Mouse (Mus musculus) neural tube, embryonic 12.5 days (tissue): ENCODE data around the gene Zfp661. TPM values are rescaled to one million over a fixed set of nuclear protein-coding genes. Genes with fewer than 3 reads are reported as not detected.
"Not testable (repeated sequence)": the region's sequence is repeated elsewhere in the genome, so short reads cannot be mapped to it uniquely, and the experiment has no call there.

ENCODE experiments used
- ATAC-seq: fragments of 200-750 bp; cut with Nextera tagmentation; 2 replicates; pipeline ENCODE4 v1.8.0; 2017; ENCODE audit warnings: low read depth, mild to moderate bottlenecking, moderate TSS enrichment, moderate library complexity; ENCODE audit not compliant: low FRiP score
- H3K27ac ChIP-seq: fragments of 300-500 bp; sonication (generic); 2 replicates; pipeline ENCODE4 v1.5.1; 2016
- H3K27me3 ChIP-seq: fragments of 300-500 bp; sonication (generic); replicated peaks from 2 replicates; pipeline ENCODE4 v1.6.1; 2016; ENCODE audit warnings: mild to moderate bottlenecking
- H3K36me3 ChIP-seq: fragments of 300-500 bp; sonication (generic); 2 replicates; pipeline ENCODE4 v1.6.1; 2016; ENCODE audit warnings: mild to moderate bottlenecking
- H3K4me1 ChIP-seq: fragments of 300-500 bp; sonication (generic); 2 replicates; pipeline ENCODE4 v1.6.1; 2016
- H3K4me2 ChIP-seq: fragments of 300-500 bp; sonication (generic); replicated peaks from 2 replicates; pipeline ENCODE4 v1.6.1; 2016; ENCODE audit warnings: mild to moderate bottlenecking
- H3K4me3 ChIP-seq: fragments of 300-500 bp; sonication (generic); 2 replicates; pipeline ENCODE4 v1.5.1; 2016
- H3K9ac ChIP-seq: fragments of 300-500 bp; sonication (generic); 2 replicates; pipeline ENCODE4 v1.6.1; 2016; ENCODE audit warnings: mild to moderate bottlenecking
- H3K9me3 ChIP-seq: fragments of 300-500 bp; sonication (generic); 2 replicates; pipeline ENCODE4 v1.6.1; 2016; ENCODE audit warnings: mild to moderate bottlenecking
- WGBS: fragments of 180-500 bp; shearing (Covaris S2); methylation state at CpG from one replicate; pipeline ENCODE4 v1.1.7; 2016; 5-methylcytosine and 5-hydroxymethylcytosine counted together
- polyA plus RNA-seq: library from polyadenylated mRNA; unstranded; fragments of >200 nt; fragmentation: Nextera tagmentation; extraction: Ambion mirVana; gene quantifications from 2 replicates; pipeline ENCODE4 v1.2.1, GENCODE M21; 2016

Gene Zfp661
- polyA plus RNA-seq, 1 experiment from 2014 or later = 8.6 TPM

DNA sequence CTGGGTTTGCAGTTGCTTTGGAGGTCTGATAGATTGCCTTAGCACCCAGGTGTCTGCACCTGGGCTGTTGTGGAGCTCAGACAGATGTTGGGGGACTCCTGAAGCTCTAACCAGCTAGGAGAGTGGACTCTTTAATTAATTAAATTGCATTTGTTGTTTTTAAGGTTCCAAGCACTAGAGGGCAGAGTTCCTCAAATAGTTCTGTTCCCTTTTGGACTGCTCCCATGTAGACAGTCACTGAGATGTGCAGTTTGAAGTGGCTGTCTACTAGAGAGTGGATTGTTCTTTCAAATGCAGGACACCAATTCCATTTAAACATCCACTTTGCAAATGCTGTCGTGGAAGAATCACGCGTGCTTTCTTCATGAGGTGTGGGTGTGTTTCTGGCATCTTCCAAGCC lies 21.3 kb upstream of the Zfp661 start:
- 61% methylated on average over 3 of the region's 3 CpGs for WGBS
- ATAC-seq = no peak
- H3K4me1 ChIP-seq = 0 out of 2 replicates have a peak, but pooled peaks cover 5% of the 10 kb centered on the region
- no peaks in the 10 kb centered on the region for H3K27me3 ChIP-seq
- H3K4me2 ChIP-seq = no peak overlapping the region
- H3K27ac ChIP-seq = no peak overlapping the region
- H3K9me3 ChIP-seq = no peaks in the 10 kb centered on the region
- H3K36me3 ChIP-seq = peaks cover 32% of the 10 kb centered on the region
- H3K9ac ChIP-seq = no peak overlapping the region
- no peak overlapping the region for H3K4me3 ChIP-seq

DNA sequence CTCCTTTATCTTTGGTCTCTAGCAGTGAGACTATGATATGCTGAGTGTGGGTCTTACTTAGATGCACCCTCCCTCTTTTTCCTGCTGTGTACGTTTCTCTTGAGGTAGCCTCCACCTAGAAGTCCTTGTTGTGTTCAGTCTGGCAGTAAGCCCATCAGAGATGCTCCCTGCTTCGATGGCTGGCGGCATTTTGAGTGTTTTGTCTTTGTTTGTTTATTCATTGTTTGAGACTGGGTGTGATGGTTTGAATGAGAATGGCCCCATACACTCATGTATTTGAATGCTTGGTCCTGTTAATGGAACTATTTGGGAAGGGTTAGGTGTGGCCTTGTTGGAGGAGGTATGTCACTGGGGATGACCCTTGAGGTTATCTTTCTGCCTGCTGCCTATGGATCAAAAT lies 18.3 kb upstream of the Zfp661 start:
- H3K4me1 ChIP-seq = 0 out of 2 replicates have a peak, but pooled peaks cover 5% of the 10 kb centered on the region
- no peak overlapping the region for H3K9ac ChIP-seq
- 98% methylated on average over 3 of the region's 3 CpGs for WGBS
- no peak overlapping the region for H3K4me2 ChIP-seq
- H3K4me3 ChIP-seq = no peak overlapping the region
- no peak overlapping the region for H3K27ac ChIP-seq
- H3K9me3 ChIP-seq = no peaks in the 10 kb centered on the region
- peaks cover 60% of the 10 kb centered on the region for H3K36me3 ChIP-seq
- ATAC-seq = no peak
- H3K27me3 ChIP-seq = no peaks in the 10 kb centered on the region

DNA sequence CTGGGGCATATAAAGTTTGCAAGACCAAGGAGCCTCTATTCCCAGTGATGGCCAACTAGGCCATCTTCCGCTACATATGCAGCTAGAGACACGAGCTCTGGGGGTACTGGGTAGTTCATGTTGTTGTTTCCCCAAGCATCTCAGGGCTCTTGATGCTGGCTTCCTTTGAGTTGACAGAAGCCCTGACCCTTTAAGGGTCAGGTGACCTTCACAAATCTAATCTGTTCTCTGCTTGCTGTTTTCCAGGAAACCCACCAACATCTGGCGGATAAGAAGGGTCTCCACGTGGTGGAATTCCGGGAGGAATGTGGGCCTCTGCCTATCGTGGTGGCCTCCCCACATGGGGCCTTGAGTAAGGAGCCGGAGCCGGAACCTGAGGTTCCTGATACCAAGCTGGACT lies 16.5 kb upstream of the Zfp661 start:
- peaks cover 78% of the 10 kb centered on the region for H3K36me3 ChIP-seq
- not testable (repeated sequence) for H3K27ac ChIP-seq, H3K4me2 ChIP-seq, ATAC-seq, H3K27me3 ChIP-seq, H3K4me3 ChIP-seq, H3K9me3 ChIP-seq, H3K9ac ChIP-seq, H3K4me1 ChIP-seq
- WGBS = 87% methylated on average over 6 of the region's 8 CpGs

DNA sequence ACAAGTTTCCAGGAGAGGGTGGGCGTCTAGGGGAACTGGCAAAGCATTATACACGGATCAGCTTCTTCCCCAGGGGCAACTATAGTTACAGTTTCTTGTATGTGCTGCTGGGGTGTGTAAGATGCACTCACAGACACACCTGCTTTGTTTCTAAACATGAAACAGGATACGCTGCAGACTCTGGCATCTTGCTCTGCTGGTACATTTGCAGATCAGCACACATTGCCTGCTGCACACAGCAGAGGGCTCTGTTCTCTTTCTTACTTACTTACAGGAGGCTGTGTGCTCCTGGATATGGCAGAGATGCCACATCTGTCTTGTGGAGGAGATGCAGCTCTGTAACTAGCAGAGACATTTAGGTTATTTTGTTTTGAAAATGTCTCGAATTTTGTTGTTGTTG lies 3.9 kb upstream of the Zfp661 start:
- no peak overlapping the region for H3K4me2 ChIP-seq
- H3K4me1 ChIP-seq = peaks cover 18% of the 10 kb centered on the region
- H3K9ac ChIP-seq = no peak overlapping the region
- H3K36me3 ChIP-seq = peaks cover 45% of the 10 kb centered on the region
- no peak overlapping the region for H3K4me3 ChIP-seq
- WGBS = 83% methylated on average over 4 of the region's 4 CpGs
- H3K27me3 ChIP-seq = no peaks in the 10 kb centered on the region
- H3K27ac ChIP-seq = no peak overlapping the region
- ATAC-seq = no peak
- H3K9me3 ChIP-seq = no peaks in the 10 kb centered on the region

DNA sequence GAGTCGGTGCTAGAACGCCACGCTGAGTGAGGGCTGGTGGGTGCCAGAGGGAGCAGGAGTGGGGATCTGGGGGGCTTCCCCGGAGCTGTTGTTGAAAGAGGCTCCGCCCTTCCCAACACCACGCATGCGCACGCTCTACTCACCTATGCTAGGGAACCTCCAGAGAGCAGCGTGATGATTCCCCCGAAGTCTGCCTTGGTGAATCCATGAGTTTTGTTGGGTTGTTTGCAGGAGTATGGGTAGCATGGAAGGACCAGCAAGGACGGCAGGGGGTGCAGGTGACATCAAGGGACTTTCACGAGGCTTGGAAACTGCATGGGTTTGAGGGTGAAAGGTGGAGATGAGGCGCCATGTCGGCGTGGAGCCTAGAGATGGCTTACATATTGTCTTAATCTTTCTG lies 3.3 kb upstream of the Zfp661 start:
- H3K4me2 ChIP-seq = no peak overlapping the region
- WGBS = 82% methylated on average over 15 of the region's 15 CpGs
- no peak overlapping the region for H3K9ac ChIP-seq
- H3K9me3 ChIP-seq = no peaks in the 10 kb centered on the region
- H3K4me1 ChIP-seq = peaks cover 18% of the 10 kb centered on the region
- no peak overlapping the region for H3K4me3 ChIP-seq
- peaks cover 39% of the 10 kb centered on the region for H3K36me3 ChIP-seq
- no peak for ATAC-seq
- no peaks in the 10 kb centered on the region for H3K27me3 ChIP-seq
- H3K27ac ChIP-seq = no peak overlapping the region

DNA sequence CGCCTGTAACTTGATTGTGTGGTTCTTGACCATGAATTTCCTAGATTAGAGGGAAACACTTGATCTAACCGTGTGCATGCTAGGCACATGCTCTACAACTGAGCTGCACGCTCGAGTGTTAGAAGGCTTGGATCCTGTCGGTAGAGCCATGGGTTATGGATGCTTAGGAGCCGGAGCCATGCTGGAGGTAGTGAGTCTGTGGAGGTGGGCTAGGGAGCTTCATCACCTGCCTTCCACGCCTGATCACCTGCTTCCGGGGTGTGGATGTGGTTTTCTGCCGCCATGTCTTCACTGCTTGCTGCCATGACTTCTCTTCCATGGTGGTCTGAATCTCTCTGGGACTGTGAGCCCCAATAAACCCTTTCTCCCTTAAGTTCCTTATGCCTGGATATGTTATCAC lies 2.0 kb upstream of the Zfp661 start:
- Histone ChIP-seq H3K36me3 (peaks cover 26% of the 10 kb centered on the region), H3K9ac (no peak overlapping the region), H3K4me3 (no peak overlapping the region), H3K27me3 (no peaks in the 10 kb centered on the region), H3K4me2 (peak overlapping the region; percentile 78), H3K9me3 (no peaks in the 10 kb centered on the region), H3K4me1 (peaks cover 23% of the 10 kb centered on the region), H3K27ac (no peak overlapping the region)
- ATAC-seq = no peak
- 92% methylated on average over 9 of the region's 9 CpGs for WGBS

DNA sequence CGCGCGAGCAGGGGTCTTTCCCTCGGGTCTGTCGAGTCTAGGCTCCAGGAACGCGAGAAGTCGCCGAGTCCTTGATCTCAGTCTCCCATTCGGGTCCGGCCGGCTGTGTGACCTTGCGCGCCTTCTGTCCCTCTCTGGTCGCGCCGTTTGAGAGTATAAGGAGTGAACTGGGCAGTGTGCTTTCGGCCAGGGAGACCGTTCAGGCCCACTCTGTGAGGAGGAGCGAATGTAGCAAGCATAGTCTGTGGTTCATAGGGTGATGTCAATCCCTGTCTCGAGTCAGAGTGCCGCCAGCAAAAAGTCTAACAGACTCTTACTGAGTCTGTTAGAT lies 585 bp upstream of the Zfp661 start:
- Histone ChIP-seq H3K4me2 (peak overlapping the region; percentile 78), H3K9ac (peak overlapping the region; percentile 76), H3K36me3 (peaks cover 15% of the 10 kb centered on the region), H3K9me3 (no peaks in the 10 kb centered on the region), H3K27ac (0 out of 2 replicates have a peak overlapping the region, but pooled peaks have one; percentile 81), H3K4me1 (peaks cover 26% of the 10 kb centered on the region), H3K27me3 (no peaks in the 10 kb centered on the region), H3K4me3 (peak overlapping the region; percentile 82)
- no peak for ATAC-seq
- WGBS = under 1% methylated on average over 22 of the region's 22 CpGs

DNA sequence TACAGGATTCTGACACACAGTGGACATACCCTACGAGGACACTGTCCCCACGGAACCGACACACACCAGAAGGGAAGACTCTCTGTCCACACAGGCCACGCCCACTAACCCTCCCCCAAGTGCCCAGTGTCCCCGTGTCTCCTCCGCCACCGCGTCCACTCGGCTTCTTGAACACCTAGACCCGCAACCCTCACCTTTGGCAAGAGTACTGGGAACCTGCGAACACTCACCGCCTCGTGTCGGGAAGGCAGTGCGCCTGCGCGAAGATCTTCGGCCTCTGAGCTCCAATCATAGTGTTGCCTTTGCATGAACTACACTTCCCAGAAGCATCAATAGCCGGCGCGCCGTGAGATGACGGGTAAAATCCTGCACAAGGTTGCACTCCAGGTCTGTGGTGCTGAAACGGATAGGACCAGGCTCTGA lies 2.4 kb downstream of the Zfp661 start:
- Histone ChIP-seq H3K9me3 (no peaks in the 10 kb centered on the region), H3K4me1 (peaks cover 26% of the 10 kb centered on the region), H3K36me3 (no peaks in the 10 kb centered on the region; the same call in 1 of the 2 replicates), H3K4me3 (peak overlapping the region; percentile 53), H3K9ac (peak overlapping the region; percentile 55), H3K4me2 (peak overlapping the region; percentile 86), H3K27me3 (no peaks in the 10 kb centered on the region), H3K27ac (no peak overlapping the region)
- peak; percentile 80 for ATAC-seq
- WGBS = under 1% methylated on average over 24 of the region's 24 CpGs

DNA sequence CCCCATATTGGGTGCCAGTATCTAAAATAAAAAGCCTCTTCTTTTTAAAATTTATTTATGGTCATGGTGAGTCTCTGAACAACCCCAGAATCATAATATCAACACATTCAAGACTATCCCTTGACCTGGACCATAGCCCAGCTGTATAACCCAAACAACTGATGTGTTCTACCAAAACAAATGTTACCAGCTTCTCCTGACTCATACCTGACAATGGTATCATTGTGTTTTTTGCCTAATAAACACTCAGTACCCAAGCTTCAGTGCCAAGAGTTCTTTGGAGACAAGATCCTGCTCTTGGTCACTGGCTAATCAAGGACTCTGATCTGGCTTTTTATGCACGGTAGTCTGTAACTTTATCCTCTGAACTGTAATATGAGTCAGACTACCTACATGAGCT lies 13.6 kb downstream of the Zfp661 start:
- Histone ChIP-seq H3K9ac (no peak overlapping the region), H3K27me3 (no peaks in the 10 kb centered on the region), H3K36me3 (peaks cover 25% of the 10 kb centered on the region), H3K9me3 (0 out of 2 replicates have a peak, but pooled peaks cover 7% of the 10 kb centered on the region), H3K4me2 (no peak overlapping the region), H3K4me1 (no peaks in the 10 kb centered on the region), H3K27ac (no peak overlapping the region), H3K4me3 (no peak overlapping the region)
- WGBS = 76% methylated on average over 1 of the region's 1 CpGs
- no peak for ATAC-seq

DNA sequence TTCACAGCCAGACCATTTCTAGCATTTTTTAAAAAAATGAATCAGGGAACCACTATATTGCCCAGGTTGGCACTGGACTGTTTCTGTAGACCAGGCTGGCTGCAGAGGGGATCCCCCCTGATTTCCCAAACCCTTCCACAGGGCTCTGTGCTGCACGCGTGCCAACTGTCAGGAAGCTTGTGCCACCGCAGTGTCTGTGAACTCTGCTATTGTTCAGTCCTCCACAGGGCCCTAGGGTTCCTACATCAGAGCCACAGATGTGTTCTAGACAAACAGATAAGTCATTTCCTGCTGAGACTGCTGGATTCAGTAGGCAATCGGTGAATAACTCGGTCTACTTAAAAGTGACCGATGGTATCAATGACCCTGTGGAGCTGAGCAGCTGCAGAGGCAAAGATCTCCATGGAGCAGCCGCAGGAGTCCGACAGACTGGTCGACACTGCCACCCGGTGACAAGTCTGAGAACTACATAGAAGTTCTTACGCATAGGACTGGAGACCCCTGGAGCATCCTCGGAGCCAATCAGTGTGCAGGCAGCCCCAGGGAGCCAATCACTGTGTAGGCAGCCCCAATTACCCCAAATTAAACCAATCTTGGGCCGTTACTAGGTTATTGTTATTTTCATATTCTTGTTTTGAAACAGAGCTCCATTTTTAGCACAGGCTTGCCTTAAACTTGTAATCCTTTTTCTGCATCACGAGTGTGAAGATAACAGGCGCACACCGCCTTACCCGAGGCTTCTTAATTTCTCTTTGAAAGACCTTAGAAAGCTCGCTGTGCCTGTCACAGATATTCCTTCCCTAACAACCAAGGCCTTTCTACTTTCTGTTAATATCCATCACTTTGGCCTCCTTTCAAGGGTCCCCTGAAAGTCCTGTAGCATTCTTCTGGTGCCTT lies 27.6 kb downstream of the Zfp661 start:
- Histone ChIP-seq H3K9me3 (no peaks in the 10 kb centered on the region), H3K4me1 (no peaks in the 10 kb centered on the region), H3K36me3 (no peaks in the 10 kb centered on the region), H3K9ac (no peak overlapping the region; the same call in 1 of the 2 replicates), H3K27ac (no peak overlapping the region), H3K4me3 (peak overlapping the region; percentile 19; the same call in 1 of the 2 replicates), H3K4me2 (peak overlapping the region; percentile 51), H3K27me3 (no peaks in the 10 kb centered on the region)
- peak; percentile 100 for ATAC-seq
- WGBS = 11% methylated on average over 18 of the region's 18 CpGs

DNA sequence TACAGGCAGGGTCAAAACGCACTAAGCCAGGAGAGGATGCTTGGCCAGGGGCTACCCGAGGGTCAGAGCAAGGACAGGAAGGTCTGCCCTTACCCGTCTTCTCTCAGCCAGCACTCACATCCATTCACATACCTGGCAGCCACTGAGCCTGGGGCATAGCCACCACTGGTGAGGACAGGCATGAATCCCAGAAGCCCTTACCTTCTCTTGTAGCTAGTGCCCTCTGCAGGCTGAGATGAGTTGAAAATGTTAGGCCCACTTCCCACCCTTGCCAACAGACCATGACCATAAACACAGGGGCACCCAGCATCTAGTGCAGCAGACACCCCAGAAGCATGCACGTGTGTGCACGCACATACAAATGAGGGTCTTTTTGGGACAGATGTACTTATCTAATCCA lies 35.8 kb downstream of the Zfp661 start:
- H3K36me3 ChIP-seq = no peaks in the 10 kb centered on the region
- H3K4me2 ChIP-seq = no peak overlapping the region
- no peaks in the 10 kb centered on the region for H3K4me1 ChIP-seq
- no peak overlapping the region for H3K4me3 ChIP-seq
- no peaks in the 10 kb centered on the region for H3K27me3 ChIP-seq
- no peaks in the 10 kb centered on the region for H3K9me3 ChIP-seq
- no peak overlapping the region for H3K27ac ChIP-seq
- no peak for ATAC-seq
- WGBS = 56% methylated on average over 5 of the region's 5 CpGs
- H3K9ac ChIP-seq = no peak overlapping the region

DNA sequence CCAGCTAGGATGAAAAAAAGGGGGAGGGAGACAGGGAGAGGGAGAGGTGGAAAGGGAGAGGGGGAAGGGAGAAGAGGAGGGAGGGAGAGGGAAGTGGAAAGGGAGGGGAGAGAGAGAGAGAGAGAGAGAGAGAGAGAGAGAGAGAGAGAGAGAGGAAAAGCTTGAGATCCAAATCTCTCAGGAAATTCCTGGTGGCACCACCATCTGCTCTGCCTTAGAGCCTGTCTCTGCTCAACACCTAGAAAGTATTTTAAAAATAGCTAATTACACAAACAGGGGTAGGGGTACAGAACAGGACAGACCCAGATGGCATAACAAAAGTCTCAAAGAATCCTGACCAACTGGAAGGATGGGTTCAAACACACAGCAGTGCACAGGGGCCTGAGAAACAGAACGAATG lies 36.4 kb downstream of the Zfp661 start:
- Histone ChIP-seq H3K4me3 (no peak overlapping the region), H3K9me3 (no peaks in the 10 kb centered on the region), H3K27me3 (no peaks in the 10 kb centered on the region), H3K36me3 (no peaks in the 10 kb centered on the region), H3K27ac (no peak overlapping the region), H3K4me2 (no peak overlapping the region), H3K4me1 (no peaks in the 10 kb centered on the region), H3K9ac (no peak overlapping the region)
- WGBS = 90% methylated on average over 1 of the region's 1 CpGs
- no peak for ATAC-seq

DNA sequence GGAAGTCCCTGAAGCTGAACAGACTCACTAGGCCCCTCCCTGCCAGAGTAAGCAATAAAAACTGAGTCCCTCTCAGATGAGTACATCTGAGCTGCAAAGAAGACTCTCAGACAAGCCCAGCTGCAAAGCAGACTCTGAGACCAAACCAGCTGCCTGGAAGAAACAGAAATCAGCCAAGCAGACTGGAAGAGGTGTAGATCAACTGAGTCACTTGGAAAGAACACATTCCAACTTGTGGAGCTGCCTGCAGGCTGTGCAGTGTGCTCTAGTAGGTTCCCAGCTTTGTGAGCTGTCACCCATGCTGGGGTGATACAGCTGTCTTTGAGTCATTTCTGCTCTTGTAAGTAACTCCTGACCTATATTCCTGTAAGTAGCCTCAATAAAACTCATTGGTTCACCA lies 37.2 kb downstream of the Zfp661 start:
- no peak overlapping the region for H3K27ac ChIP-seq
- H3K9ac ChIP-seq = no peak overlapping the region
- ATAC-seq = no peak
- H3K9me3 ChIP-seq = no peaks in the 10 kb centered on the region
- H3K36me3 ChIP-seq = no peaks in the 10 kb centered on the region
- no peaks in the 10 kb centered on the region for H3K4me1 ChIP-seq
- no peak overlapping the region for H3K4me2 ChIP-seq
- H3K27me3 ChIP-seq = no peaks in the 10 kb centered on the region
- H3K4me3 ChIP-seq = no peak overlapping the region
